In genomic region chr15:77844048-77844447, GRCm38 (mm10) we compare ENCODE assay signal across 14 mouse cellular contexts.
"Had no signal": no experiment of that assay in that cellular context is flagged by ENCODE, and none has a peak within 500 bp of the region (broad histone marks: within the 10 kb centered on the region; RNA-seq: fewer than 3 reads in every experiment).

No protein-coding gene starts in this region.

- H3K36me3 ChIP-seq: liver, embryonic 13.5 days; midbrain, embryonic 10.5 days; midbrain, embryonic 13.5 days; neural tube, embryonic 13.5 days; stomach, embryonic 15.5 days had no signal

- H3K9me3 ChIP-seq: liver, embryonic 13.5 days; megakaryocyte, embryonic 14.5 days; midbrain, embryonic 10.5 days; midbrain, embryonic 13.5 days; neural tube, embryonic 13.5 days; stomach, embryonic 15.5 days had no signal

- DNase-seq: layer of hippocampus, postnatal 36 days; liver, embryonic 13.5 days; retina, postnatal 1 day; right cerebral cortex, postnatal 25 days; spleen, adult 18-20 months; thymus, adult 18-20 months; thymus, postnatal 36 days had no signal

- H3K27ac ChIP-seq: kidney, postnatal 0 days; left cerebral cortex, adult 2 months; midbrain, embryonic 10.5 days; midbrain, embryonic 13.5 days; neural tube, embryonic 13.5 days had no signal

- H3K27me3 ChIP-seq: liver, embryonic 13.5 days; megakaryocyte, embryonic 14.5 days; neural tube, embryonic 13.5 days; stomach, embryonic 15.5 days had no signal

- H3K9ac ChIP-seq: liver, embryonic 13.5 days; midbrain, embryonic 13.5 days; neural tube, embryonic 13.5 days; stomach, embryonic 15.5 days had no signal

- H3K4me3 ChIP-seq: left cerebral cortex, adult 2 months; liver, embryonic 13.5 days; midbrain, embryonic 10.5 days; midbrain, embryonic 13.5 days; neural tube, embryonic 13.5 days; stomach, embryonic 15.5 days had no signal
